Mouse (Mus musculus): ENCODE data around the gene Trmt10c. TPM values are rescaled to one million over a fixed set of nuclear protein-coding genes. Genes with fewer than 3 reads are reported as not detected.

Trmt10c gene
- polyA plus RNA-seq, 1 experiment: 25.3 TPM

DNA sequence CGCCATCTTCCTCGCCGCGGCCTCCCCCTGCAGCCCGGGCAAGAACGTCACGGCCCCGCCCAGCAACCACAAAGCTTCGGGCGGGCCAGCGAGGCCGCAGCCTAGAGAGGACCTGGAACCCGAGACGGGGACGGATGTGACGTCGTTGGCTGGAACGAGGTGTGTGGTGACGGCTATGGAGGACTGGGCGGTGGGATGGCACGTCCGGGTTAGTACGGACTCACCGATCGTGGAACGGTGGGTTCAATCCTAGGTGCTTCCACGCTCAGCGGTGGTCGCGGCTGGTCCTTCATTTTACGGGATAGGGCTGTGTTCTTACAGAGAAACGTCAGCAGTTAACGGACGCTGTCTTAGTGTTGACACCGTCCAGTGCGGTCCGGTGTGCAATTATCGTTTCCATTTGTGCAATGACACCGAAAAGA, 7.9 kb downstream of the Trmt10c start, which contains the start of gene Pcnp:
Gene Pcnp, minus strand, starts transcription at position 79 of the 422 bp plus-strand sequence.
- H3K9ac ChIP-seq (ENCODE audit: low read depth, poor library complexity, severe bottlenecking): peak within 1 kb of the TSS; percentile 90
- TF ChIP-seq POLR2A (IDR thresholded peaks at IDR 0.05; ENCODE audit: insufficient read depth, low read length): peak; percentile 88
- TF ChIP-seq CTCF (IDR thresholded peaks at IDR 0.05; ENCODE audit: low read depth, low read length): no peak
- H3K9me3 ChIP-seq (replicated peaks; ENCODE audit: control insufficient read depth, insufficient read depth, low read length, poor library complexity, severe bottlenecking): no peaks in the 10 kb centered on the region
- H3K4me3 ChIP-seq (ENCODE audit: low read depth, low read length): peak within 1 kb of the TSS; percentile 84
- H3K4me1 ChIP-seq (ENCODE audit: control insufficient read depth, insufficient read depth, low read length): no peaks in the 10 kb centered on the region
- no peaks in the 10 kb centered on the region for H3K27me3 ChIP-seq (ENCODE audit: control insufficient read depth, insufficient read depth, low read length, poor library complexity, severe bottlenecking)
- peaks cover 23% of the 10 kb centered on the region for H3K36me3 ChIP-seq (ENCODE audit: control insufficient read depth, insufficient read depth, low read length, poor library complexity, severe bottlenecking)
- no peak within 1 kb of the TSS; the same call in 1 of the 2 replicates for H3K27ac ChIP-seq (ENCODE audit: insufficient read depth, low read length)

DNA sequence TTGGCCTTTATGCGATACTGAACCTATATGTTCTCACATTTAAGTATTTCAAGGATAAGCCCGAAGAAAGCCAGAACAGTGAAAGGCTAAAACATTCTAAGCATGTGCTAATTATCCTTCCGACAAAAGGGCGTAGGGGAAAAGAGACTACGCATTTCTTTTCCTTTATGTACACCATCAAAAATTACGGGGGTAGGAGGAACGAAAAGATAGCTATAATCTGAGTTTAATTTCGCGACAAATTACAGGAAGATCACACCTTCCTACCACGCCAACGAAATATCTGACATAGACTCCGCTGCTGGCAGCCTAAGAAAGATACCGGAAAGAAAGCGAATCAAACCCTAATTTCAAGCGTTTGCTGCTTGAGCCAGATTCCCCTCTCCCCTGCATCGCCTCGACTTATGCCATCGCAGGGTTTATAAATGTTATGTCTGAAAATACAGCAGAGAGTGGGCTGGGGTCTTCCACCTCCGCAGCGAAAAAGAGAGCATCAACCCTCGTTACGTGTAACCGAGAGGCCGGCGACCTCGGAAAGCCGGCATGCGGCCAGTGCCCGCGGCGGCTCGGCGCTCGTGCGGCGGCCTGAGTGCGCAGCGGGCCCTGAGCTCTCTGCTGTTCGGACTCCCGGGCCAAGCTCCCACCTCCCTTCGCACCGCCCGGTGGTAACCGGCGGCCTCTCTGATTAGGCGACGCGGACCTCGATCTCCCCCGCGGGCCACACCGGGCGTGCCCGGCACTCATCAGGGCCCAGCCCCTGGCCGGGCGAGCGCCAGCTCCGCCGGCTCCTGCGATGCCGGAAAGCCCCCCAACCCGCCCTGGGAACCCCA, 8.7 kb downstream of the Trmt10c start:
- H3K27me3 ChIP-seq (ENCODE audit: control insufficient read depth, insufficient read depth, low read length, poor library complexity, severe bottlenecking): no peaks in the 10 kb centered on the region
- H3K36me3 ChIP-seq (ENCODE audit: control insufficient read depth, insufficient read depth, low read length, poor library complexity, severe bottlenecking): peaks cover 22% of the 10 kb centered on the region
- H3K9me3 ChIP-seq (replicated peaks; ENCODE audit: control insufficient read depth, insufficient read depth, low read length, poor library complexity, severe bottlenecking): no peaks in the 10 kb centered on the region
- H3K4me1 ChIP-seq (ENCODE audit: control insufficient read depth, insufficient read depth, low read length): no peaks in the 10 kb centered on the region
- peak overlapping the region; percentile 90 for H3K9ac ChIP-seq (ENCODE audit: low read depth, poor library complexity, severe bottlenecking)
- TF ChIP-seq CTCF (IDR thresholded peaks at IDR 0.05; ENCODE audit: low read depth, low read length) (no peak), POLR2A (IDR thresholded peaks at IDR 0.05; ENCODE audit: insufficient read depth, low read length) (no peak), EP300 (IDR thresholded peaks at IDR 0.05; ENCODE audit: insufficient read depth, low read depth, low read length) (no peak)
- peak overlapping the region; percentile 84 for H3K4me3 ChIP-seq (ENCODE audit: low read depth, low read length)
- H3K27ac ChIP-seq (ENCODE audit: insufficient read depth, low read length): no peak overlapping the region

GRCm38 (mm10) chr16:56027854-56028629, 9.6 kb downstream of the Trmt10c start:
- peaks cover 20% of the 10 kb centered on the region for H3K36me3 ChIP-seq (ENCODE audit: control insufficient read depth, insufficient read depth, low read length, poor library complexity, severe bottlenecking)
- no peaks in the 10 kb centered on the region for H3K4me1 ChIP-seq (ENCODE audit: control insufficient read depth, insufficient read depth, low read length)
- TF ChIP-seq CTCF (IDR thresholded peaks at IDR 0.05; ENCODE audit: low read depth, low read length): no peak
- TF ChIP-seq POLR2A (IDR thresholded peaks at IDR 0.05; ENCODE audit: insufficient read depth, low read length): no peak
- TF ChIP-seq EP300 (IDR thresholded peaks at IDR 0.05; ENCODE audit: insufficient read depth, low read depth, low read length): no peak
- no peaks in the 10 kb centered on the region for H3K9me3 ChIP-seq (replicated peaks; ENCODE audit: control insufficient read depth, insufficient read depth, low read length, poor library complexity, severe bottlenecking)
- no peaks in the 10 kb centered on the region for H3K27me3 ChIP-seq (ENCODE audit: control insufficient read depth, insufficient read depth, low read length, poor library complexity, severe bottlenecking)
- no peak overlapping the region for H3K27ac ChIP-seq (ENCODE audit: insufficient read depth, low read length)
- peak overlapping the region; percentile 90 for H3K9ac ChIP-seq (ENCODE audit: low read depth, poor library complexity, severe bottlenecking)
- H3K4me3 ChIP-seq (ENCODE audit: low read depth, low read length): peak overlapping the region; percentile 84

- TF ChIP-seq POLR2A (IDR thresholded peaks at IDR 0.05; ENCODE audit: insufficient read depth, low read length) (no peak), EP300 (IDR thresholded peaks at IDR 0.05; ENCODE audit: insufficient read depth, low read depth, low read length) (no peak), CTCF (IDR thresholded peaks at IDR 0.05; ENCODE audit: low read depth, low read length) (no peak)
- Histone ChIP-seq H3K27me3 (ENCODE audit: control insufficient read depth, insufficient read depth, low read length, poor library complexity, severe bottlenecking) (no peaks in the 10 kb centered on the region), H3K27ac (ENCODE audit: insufficient read depth, low read length) (no peak overlapping the region), H3K4me3 (ENCODE audit: low read depth, low read length) (no peak overlapping the region), H3K36me3 (ENCODE audit: control insufficient read depth, insufficient read depth, low read length, poor library complexity, severe bottlenecking) (peaks cover 45% of the 10 kb centered on the region), H3K9ac (ENCODE audit: low read depth, poor library complexity, severe bottlenecking) (no peak overlapping the region), H3K9me3 (replicated peaks; ENCODE audit: control insufficient read depth, insufficient read depth, low read length, poor library complexity, severe bottlenecking) (no peaks in the 10 kb centered on the region), H3K4me1 (ENCODE audit: control insufficient read depth, insufficient read depth, low read length) (no peaks in the 10 kb centered on the region)
These were observed 18.0 kb downstream of the Trmt10c start for GRCm38 (mm10) chr16:56019660-56020059.

GRCm38 (mm10) chr16:56014076-56014475, 23.5 kb downstream of the Trmt10c start:
- H3K36me3 ChIP-seq (ENCODE audit: control insufficient read depth, insufficient read depth, low read length, poor library complexity, severe bottlenecking): peaks cover 20% of the 10 kb centered on the region
- H3K9me3 ChIP-seq (replicated peaks; ENCODE audit: control insufficient read depth, insufficient read depth, low read length, poor library complexity, severe bottlenecking): no peaks in the 10 kb centered on the region
- no peak overlapping the region for H3K9ac ChIP-seq (ENCODE audit: low read depth, poor library complexity, severe bottlenecking)
- no peaks in the 10 kb centered on the region for H3K4me1 ChIP-seq (ENCODE audit: control insufficient read depth, insufficient read depth, low read length)
- no peak for TF ChIP-seq CTCF (IDR thresholded peaks at IDR 0.05; ENCODE audit: low read depth, low read length)
- TF ChIP-seq POLR2A (IDR thresholded peaks at IDR 0.05; ENCODE audit: insufficient read depth, low read length): no peak
- no peak for TF ChIP-seq EP300 (IDR thresholded peaks at IDR 0.05; ENCODE audit: insufficient read depth, low read depth, low read length)
- no peak overlapping the region for H3K4me3 ChIP-seq (ENCODE audit: low read depth, low read length)
- H3K27ac ChIP-seq (ENCODE audit: insufficient read depth, low read length): no peak overlapping the region
- no peaks in the 10 kb centered on the region for H3K27me3 ChIP-seq (ENCODE audit: control insufficient read depth, insufficient read depth, low read length, poor library complexity, severe bottlenecking)

Data from ES-Bruce4 (cell line).